Mouse (Mus musculus) spleen, adult 18-20 months (tissue): ENCODE results near the gene 6430571L13Rik.

Experiments
- DNase-seq, 2 experiments: peaks; one replicate each; pipeline ENCODE4 v3.0.0; 2022; ENCODE audit warnings: mixed read lengths in 2 of 2

6430571L13Rik gene

DNA sequence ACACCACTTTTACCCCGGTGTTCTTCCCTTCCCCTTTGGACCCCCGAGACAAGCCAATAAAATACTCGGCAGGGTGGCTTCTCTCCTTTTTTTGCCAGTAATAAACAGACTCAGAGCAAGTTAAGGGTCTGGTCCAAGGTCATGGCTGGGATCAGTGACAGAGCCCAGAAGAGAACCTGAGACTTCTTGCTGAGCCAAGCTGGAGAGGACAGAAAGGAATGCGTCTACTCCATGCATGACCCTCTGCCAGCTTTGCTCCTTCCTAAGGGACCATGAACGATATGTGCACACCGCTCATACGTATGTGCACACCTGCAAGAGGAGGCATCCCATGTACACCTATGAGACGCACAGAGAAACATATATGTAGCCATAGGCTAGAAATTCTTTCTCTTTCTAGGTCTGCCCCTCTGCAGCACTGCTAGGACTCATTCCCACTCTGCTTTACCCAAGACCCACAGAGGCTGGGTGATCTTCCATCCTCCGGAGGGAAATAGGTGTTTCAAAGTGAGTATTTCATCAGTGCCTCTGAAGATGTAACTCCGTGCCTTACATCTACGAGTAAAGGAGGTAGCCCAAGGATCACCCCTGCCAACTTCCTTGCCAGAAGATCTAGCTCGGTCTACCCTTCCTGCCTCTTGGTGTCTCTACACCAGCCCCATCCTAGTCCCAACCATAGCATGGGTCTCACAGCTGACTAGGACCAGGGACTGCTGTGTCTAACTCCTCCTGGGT lies 676 bp downstream of the 6430571L13Rik start:
- no peak for DNase-seq

DNA sequence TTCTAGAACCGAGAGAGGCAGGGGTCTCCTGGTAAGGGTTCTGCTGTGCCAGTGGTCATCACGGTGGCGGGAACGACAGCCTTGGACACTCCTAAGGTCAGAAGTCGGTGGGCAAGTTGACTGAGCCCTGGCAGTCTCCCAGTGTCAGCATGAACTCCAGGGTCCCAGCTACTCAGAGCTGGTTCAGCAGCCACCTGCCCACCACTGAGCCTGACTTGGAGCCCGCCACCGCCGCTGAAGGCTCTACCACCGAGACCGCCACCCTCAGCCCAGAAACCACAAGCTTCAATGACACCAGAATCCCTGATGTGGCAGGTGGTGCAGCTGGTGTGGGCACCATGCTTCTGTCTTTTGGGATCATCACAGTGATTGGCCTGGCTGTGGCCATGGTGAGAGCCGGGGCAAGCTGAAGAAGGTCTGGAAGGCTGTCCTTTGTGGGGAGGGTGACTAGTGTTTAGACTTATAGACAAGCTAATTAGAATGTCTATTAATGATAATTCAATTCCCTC lies 1.9 kb downstream of the 6430571L13Rik start:
- DNase-seq, result no peak

DNA sequence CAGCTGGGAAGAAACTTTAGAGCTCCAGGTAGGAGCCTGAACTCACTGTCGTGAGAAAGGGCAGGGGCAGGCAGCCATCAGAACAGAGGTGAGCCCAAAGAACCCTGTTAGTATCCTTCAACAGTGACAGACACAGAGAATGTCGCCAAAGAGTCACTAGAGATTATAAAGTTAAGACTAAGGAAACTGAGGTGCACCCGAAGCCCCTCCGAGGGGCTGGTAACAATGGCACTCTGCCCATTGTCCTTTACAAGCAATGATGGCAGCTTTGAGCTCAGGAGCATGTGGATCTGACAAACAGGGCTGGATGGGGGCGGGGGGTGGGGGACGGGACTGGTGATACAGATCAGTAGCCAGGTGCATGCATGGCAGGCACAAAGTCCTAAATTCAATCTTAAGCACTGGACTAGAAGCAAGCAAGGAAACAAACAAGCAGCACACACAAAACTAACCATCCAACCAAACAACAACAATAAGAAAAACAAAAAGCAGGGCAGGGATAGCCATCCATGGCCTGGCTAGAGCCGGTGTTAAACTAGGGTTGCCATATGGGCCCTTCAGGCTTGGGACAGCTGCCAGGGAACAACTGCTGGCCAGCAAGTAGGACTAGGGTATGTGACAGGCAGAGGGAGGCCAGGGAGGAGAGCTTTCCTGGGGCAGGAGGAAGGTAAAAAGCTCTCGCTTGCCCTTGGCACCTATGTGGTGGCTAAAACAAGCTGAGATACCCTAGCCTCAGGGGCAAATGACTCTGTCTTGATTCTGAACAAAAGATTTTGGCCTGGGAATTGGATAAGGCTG lies 2.9 kb downstream of the 6430571L13Rik start:
- no peak for DNase-seq

DNA sequence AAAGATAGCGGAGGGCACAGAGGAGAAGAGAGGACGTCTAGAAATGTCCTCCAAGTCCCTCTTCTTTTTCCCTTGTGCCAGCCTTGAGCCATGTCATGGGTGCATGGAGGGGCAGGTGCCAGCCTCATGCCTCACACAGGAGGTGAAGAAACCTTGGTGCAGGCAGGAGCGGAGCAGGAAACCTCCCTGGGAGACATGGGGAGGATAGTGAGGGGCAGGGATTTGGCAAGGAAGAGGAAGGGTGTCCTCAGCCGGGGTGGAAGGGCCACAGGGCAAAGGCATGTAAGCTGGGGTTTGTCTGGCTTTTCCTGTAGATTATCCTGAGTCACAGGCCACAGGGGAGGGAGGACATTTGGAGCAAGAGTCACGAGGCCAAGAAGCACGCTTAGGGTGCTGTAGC lies 3.6 kb downstream of the 6430571L13Rik start:
- DNase-seq, result no peak

DNA sequence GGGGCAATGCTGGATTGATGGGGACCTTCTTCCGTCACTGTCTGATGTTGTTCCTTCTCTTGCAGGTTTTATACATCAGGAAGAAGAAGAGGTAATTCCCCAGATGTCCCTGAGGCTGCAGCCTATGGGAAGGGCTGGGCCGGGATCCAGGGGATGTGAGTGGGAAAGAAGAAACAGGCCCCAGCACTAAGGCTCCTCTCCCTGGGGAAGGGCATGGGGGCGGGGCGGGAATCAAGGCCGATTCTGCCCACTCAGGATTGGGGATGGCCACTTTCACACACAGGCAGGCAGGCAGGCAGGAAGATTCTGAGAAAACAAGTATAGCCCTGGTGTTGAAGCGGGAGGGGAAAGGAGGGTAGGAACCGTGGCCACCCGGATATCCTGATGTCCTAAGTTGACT lies 5.7 kb downstream of the 6430571L13Rik start:
- DNase-seq, result no peak

DNA sequence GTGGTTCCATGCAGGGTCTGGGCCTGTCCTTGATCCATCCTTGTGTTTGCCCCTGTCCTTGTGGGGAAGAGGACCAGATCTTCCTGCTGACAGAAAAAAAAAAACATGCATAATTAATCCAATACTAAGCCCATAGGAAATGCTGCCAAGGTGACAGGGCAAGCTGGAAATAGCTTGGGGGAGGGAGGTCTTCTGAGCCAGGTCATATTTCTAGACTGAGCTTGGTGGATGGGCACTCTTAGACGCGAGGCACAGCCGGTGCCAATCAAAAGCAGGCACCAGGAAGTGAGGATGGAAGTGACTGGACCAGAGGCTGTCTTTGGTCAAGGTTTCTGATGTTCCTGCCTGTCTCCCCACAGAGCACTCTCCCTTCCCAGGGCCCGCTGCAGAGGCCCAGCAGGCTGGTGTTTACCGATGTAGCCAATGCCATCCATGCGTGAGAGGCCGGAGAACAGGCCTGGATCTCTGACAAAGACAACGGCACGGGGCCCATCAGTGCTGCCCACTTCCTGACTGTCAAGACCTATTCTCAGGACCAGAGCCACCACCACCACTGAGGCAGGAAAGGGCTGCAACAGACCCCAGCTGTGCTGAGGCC lies 7.3 kb downstream of the 6430571L13Rik start:
- DNase-seq, result no peak

DNA sequence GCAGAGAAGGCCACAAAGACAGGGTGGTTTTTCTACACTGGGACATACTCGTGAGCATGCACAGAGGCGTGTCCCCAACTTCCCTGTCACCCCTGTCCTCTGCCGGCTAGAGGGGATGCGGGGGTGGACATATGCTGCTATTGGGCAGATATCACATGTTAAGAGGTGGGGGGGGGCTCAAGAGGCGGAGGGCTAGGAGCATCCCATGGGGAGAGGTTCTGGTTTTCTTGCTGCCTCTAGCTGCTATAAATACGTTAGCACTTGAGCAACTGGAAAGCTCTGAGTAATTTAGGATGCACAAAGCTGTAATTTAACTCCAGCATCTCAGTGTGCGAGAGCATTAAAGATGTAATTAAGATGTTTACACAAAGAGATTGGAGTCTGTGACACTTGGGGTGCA lies 8.9 kb downstream of the 6430571L13Rik start:
- DNase-seq, result no peak

DNA sequence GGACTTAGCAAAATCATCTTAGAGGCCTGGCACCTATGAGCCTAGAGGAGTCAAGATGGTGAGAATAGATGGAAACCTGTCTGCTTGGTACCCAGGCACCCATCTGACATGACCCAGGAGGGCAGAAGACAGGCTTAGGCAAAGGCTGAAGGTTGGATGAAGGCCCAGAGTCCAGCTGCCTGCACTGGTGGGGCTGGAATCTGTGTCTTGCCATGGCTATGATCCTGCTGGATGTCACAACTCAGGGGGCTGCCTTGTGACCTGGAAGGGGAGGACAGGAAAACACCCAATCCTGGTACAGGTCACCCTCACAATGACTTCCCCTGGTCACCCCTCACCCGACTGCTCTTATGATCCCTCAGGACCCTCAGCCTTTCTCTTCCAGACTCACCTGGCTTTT lies 14.4 kb downstream of the 6430571L13Rik start:
- DNase-seq, result no peak

DNA sequence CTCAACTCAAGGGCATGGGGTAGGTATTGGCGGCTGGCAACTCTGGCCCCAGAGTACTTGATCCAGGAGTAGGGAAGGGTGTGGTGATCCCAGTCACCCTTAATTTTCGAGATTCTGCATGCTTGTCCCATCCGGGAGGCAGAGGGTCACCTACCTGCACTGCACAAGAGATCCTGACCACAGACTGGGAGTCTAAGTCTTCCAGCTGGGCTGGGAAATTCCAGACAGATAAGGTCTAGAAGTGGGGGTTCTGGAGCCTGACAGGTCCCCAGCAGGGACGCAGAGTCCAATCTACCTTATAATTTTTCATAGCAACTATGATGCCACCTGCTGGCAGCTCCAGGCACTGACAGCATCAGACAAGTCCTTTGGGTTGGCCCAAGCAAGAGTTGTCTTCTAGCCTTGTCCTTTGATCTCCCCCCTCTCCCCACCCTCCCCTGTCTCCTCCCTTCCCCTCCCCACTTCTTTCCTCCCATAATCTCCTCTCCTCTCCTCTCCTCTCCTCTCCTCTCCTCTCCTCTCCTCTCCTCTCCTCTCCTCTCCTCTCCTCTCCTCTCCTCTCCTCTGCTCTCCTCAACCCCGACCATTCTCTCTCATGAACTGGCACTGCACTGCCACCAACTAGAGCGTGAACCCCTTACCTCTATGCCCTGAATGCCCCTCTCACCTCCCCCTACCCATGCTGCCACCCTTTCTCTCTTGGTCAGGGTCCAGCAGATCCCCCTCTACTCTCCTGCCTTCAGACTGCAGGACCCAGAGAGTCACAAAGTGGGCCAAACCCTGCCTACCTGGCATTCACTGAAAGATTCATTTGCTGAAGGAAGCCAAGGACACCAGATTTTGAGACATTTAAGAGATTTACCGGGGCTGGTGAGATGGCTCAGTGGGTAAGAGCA lies 15.7 kb downstream of the 6430571L13Rik start:
- peak; percentile 33 to 68 for DNase-seq

DNA sequence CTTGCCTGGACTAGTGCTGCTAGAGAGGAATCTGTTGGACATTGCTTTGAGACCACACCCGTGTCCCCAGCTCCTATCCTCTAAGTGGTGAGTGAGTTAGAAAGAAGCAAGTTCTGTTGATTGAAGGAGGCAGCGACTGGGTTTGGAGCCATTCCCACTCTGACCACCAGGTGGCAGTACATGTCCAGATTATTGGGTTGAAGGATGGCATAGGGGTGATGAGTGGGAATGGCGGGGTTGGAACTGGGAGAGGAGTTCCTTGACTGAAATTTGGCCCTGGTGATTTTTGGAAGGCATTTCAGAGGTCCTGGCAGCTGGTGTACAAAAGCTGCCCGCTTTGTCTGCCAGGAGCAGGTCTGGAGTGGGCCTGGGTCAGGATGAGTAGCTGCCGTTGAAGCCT lies 17.2 kb downstream of the 6430571L13Rik start:
- DNase-seq, result peak; percentile 21 to 73

DNA sequence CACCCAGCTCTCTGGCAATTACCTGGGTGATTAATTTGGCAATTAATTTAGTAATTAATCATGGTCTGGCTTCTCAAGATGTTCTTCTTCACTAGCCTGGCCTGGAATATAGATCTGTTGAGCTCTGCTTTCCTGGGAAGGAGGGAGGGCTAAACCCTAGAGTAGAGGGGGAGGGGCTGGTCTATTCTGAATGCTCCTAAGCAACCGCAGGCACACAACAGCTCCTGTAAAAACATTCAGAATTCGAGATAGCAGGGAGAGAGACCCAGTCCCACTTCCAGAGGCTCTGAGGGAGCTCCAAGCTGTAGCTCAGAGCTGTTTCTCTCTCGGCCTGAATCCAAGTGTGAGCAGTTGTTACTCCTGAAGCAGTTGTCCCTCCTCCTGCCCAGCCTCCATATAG lies 20.6 kb downstream of the 6430571L13Rik start:
- no peak for DNase-seq

DNA sequence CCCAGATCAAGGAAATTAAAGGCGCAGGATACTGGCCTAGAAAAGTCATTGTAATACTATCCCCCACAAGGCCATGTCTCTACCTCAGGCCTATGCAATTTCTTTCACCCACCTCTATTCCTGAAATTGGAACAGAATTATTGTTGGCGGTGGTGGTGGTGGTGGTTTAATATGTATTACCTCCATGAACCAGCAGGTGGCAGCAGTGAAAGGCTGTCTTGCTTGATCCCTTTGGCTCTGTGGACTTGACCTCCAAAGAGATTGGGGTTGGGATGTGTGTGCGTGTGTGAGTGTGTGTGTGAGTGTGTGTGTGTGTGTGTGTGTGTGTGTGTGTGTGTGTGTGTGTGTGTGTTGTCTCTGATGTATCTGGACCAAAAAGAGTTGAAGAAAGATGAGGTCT lies 26.2 kb downstream of the 6430571L13Rik start:
- DNase-seq, result peak in 1 of 2 experiments; percentile 28

DNA sequence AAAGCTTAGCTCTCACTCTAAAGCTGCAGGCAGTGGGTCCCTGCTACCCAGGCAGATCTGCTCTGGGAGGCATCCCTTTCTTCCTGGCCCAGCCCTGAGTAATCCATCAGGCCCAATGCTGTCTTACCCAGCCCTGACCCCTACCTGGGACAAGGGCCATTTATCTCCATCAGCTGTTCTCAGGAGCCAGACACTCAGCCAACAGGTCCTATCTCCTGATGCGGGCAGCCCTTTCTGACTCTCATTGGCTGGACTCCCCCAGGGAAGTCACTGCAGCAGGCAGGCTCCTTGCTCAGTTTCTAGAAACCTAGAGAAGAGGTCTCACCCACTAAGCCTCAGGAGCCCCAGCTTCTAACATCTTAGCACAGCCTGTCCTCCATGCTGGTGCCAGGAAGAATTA lies 27.9 kb downstream of the 6430571L13Rik start:
- no peak for DNase-seq

DNA sequence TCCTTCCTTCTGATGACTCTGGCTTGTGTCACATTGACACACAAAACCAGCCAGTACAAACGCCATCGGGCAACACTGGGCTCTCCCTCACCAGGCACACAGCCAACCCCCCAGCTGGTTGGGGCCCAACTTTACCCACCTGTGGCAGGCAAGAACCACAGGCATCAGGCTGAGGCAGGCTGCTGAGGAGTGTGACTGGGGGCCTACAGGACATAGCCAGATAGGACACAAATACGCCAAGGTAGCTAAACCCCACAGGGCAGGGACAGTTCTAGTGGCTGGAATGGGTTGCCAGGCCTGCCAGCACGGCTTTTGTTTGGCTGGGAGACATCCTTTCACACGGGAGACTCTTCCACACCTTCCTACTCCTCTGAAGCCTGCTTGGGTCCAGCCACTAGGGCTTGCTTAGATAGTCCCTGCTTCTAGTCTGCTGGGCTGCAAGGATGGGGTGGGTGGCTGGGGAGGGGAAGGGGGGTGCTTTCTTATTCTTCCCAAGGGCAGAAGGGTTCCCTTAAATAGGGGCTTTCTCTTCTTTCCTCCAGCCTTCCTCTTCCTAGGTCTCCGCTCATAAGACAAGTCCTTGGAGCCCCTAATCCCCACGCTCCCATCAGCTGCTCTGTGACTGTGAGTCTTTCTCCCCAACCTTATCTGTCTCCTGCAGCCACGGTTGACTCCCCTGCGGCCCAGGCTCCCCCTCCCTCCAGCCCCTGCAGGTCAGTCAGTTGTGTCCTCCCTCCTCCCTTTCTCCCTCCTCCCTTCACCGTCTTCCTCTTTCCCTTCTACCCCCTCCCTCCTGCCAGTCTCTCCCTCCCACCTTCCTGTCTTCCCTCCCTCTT lies 29.1 kb downstream of the 6430571L13Rik start:
- DNase-seq, result no peak

DNA sequence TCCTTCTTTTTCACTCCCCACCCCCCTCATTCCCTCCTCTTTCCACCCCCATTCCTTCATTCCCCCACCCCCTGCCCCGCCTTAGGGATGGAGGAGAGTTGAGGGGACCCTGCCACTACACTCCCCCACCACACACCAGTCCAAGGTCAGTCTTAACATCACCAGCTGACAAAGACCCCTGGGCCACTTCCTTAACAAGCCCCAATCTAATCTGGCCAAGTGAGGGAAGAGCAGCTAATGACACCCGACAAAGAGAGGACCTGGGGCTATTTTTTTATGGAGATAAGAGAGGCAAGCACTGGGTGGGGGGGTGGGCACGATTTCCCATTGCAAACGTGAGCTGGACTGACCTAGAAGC lies 29.7 kb downstream of the 6430571L13Rik start:
- no peak for DNase-seq

DNA sequence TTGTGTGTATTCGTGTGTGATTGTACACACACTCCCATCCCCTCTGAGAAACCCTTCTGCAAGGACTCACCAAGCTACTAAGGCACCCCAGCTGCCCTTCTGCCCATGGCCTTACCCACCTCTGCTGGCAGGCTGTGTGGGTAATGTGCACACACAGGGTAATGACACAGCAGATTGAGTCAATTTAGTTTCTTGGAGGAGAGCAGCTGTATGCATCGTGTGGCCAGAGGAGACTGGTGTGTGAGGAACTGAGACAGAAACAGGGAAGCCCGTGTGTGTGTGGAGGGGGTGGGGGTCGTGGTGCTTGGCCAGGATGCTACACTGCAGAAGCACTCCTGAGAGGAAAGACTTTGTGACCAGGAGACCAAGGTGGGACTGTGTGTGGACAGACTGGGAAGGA lies 32.0 kb downstream of the 6430571L13Rik start:
- DNase-seq, result no peak

DNA sequence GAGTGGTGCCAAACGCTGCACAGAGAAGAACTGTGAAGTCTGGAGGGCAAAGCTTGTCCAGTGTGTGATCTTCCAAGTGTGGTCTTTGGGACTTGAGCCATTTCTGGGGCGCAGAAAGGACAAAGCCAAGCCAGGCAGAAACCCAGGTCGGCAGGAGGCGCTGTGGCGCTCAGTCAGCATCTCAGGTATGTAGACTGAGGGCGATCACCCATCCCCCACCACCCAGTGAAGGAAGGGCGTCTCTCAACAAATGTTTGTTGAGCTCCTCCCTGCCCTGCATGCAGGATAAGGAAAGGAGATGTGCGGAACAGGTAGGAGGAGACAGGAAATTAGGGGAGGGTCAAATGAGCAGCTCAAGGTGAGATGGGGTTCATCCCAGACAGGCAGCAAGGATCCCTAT lies 34.2 kb downstream of the 6430571L13Rik start:
- DNase-seq, result no peak

DNA sequence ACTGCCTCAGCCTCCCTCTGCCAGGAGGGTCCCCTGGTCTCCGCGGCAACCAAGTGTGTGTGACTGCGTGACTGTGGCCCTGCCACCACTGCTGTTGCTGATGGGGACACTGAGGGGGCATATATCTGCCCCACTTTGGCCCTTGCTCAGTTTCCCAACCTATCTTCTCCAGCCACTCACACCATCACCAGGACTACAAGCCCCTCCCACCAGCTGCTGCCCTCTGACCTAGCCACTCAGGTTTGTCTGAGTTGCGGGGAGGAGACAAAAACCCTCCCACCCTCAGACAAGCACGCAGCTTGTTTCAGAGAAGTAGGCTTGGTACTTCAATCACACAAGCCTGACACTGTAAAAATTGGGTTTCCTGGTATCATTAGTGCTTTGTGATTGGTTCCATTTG lies 35.0 kb downstream of the 6430571L13Rik start:
- DNase-seq, result no peak

DNA sequence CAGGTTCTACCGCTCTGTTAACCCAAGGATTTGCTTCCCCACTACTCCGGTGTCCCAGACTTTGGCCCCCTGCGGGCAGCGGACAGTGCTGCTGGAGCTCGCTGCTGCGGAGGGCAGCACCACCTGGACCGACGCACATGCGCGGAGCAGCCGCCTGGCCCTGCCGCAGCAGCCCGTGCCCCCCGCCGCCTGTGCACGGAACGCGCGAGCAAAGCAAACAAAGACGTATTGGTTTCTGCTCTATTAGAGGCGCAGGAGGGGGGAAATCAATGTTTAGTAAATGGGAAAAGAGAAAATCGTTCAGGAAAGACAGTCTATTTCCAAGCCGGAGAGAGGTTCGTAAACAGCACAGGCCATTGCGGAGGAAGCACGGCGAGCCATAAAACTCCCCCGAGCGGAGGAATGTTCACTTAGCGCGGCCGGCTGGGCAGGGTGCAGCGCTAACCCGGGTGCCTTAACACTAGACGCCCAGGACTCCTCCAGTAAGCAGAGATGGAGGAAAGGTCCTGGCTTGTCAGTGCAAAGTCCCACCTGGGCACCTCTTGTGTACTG lies 37.6 kb downstream of the 6430571L13Rik start:
- DNase-seq, result no peak

DNA sequence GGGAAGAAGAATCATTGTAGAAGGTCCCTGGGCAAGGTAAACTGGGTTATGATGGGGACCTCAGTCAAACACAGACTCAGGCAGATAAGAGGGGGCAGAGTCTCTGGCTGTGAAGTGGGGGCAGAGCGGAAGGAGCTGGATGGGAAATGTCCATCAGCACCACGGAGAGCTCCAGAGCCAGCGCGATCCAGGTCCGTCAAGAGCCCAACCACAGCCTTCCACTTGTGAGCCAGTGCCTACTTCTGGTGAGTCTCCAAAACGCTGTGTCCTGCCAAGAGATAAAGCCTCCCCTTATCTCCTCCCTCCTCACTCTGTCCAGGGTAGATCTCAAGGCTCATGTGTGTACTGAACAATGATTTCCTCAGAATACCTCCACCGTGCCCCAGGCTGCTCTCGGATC lies 41.3 kb downstream of the 6430571L13Rik start:
- DNase-seq, result no peak

DNA sequence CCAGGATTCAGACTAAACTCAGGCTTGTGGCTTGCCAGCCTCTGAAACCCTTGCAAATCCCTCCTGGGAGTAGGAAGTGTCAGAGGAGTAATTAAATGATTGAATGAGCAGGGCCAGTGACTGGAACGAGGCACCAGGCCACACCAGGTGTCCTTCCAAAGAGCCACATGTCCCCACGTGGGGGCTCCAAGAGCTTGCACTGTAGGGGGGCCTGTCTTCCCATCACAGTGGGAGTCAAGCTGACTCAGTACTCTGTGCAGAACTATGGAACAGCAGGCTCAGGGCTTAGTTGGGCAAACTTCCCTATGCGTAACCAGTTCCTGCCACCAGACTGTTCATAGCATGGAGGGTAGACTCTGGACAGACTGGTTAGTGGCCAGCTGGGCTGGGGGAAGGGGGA lies 44.0 kb downstream of the 6430571L13Rik start:
- no peak for DNase-seq
